In the genomic region with DNA sequence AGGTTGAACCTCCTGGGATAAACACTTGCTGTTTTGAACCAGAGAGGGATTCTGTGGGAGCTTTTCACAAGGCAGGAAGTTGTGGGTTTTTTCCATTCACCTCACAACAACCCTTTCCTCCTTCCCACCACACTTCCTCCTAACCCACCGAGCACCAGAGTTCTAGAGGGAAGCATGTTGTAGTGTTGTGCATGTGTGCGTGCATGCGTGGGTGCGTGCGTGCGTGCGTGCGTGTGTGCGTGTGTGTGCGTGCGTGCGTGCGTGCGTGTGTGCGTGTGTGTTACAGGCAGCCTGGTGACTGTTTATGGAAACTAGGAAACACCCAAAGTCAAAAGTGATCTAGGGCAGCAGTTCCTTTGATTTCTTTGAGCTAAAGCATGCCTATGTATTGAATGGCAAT, we compare ENCODE assay signal across 17 mouse cellular contexts.
DNase-seq lines count a peak whose midpoint lies in the region; ATAC-seq and TF ChIP-seq lines count a peak whose summit lies in the region.
"Had no signal": no experiment of that assay in that cellular context is flagged by ENCODE, and none has a peak within 500 bp of the region (broad histone marks: within the 10 kb centered on the region; RNA-seq: fewer than 3 reads in every experiment).

No protein-coding gene starts in this region.

- H3K27me3 ChIP-seq in heart, embryonic 15.5 days = no peaks in the 10 kb centered on the region
- no peaks in the 10 kb centered on the region for H3K27me3 ChIP-seq in midbrain, embryonic 12.5 days
- H3K27me3 ChIP-seq in midbrain, embryonic 14.5 days (ENCODE audit: control insufficient read depth, insufficient read depth, low read length) = no peaks in the 10 kb centered on the region
- no peaks in the 10 kb centered on the region for H3K27me3 ChIP-seq in intestine, embryonic 14.5 days (replicated peaks; ENCODE audit: control insufficient read depth, insufficient read depth, low read length)
- H3K27me3 ChIP-seq: CH12.LX; limb, embryonic 15.5 days; neural tube, embryonic 12.5 days had no signal

- no peak for DNase-seq in heart, postnatal 36 days
- DNase-seq in midbrain, embryonic 14.5 days = no peak
- no peak for DNase-seq in intestine, embryonic 14.5 days (ENCODE audit: low spot score)
- no peak for DNase-seq in layer of hippocampus, adult 2 months (ENCODE audit: low spot score in 2 of 2)
- no peak for DNase-seq in left cerebral cortex, adult 9 months (ENCODE audit: low spot score in 2 of 2)
- DNase-seq in urinary bladder, postnatal 36 days (ENCODE audit: low spot score in 2 of 2) = no peak
- DNase-seq: adrenal gland, postnatal 36 days; cerebellum, adult 8-10 months; gastrocnemius, postnatal 14 days; kidney, postnatal 10 days had no signal

- intact Hi-C loops in heart, postnatal 36 days (cut with DNase I) = no loop called here

- TF ChIP-seq CTCF in layer of hippocampus, adult 2 months (conservative IDR thresholded peaks at IDR 0.05) = no peak

- no peaks in the 10 kb centered on the region for H3K9me3 ChIP-seq in heart, embryonic 15.5 days (replicated peaks)
- no peaks in the 10 kb centered on the region for H3K9me3 ChIP-seq in midbrain, embryonic 12.5 days
- no peaks in the 10 kb centered on the region for H3K9me3 ChIP-seq in midbrain, embryonic 14.5 days (ENCODE audit: control insufficient read depth, low read length)
- no peaks in the 10 kb centered on the region for H3K9me3 ChIP-seq in intestine, embryonic 14.5 days (ENCODE audit: control insufficient read depth, low read length)
- H3K9me3 ChIP-seq: embryonic facial prominence, embryonic 10.5 days; limb, embryonic 15.5 days; neural tube, embryonic 12.5 days had no signal

- no peak overlapping the region for H3K4me3 ChIP-seq in heart, embryonic 15.5 days
- H3K4me3 ChIP-seq in midbrain, embryonic 12.5 days = no peak overlapping the region
- no peak overlapping the region for H3K4me3 ChIP-seq in midbrain, embryonic 14.5 days (replicated peaks; ENCODE audit: low read depth, low read length)
- H3K4me3 ChIP-seq in intestine, embryonic 14.5 days (ENCODE audit: low read depth, low read length) = no peak overlapping the region
- no peak overlapping the region for H3K4me3 ChIP-seq in layer of hippocampus, adult 2 months
- H3K4me3 ChIP-seq: embryonic facial prominence, embryonic 10.5 days; limb, embryonic 15.5 days; neural tube, embryonic 12.5 days had no signal

- WGBS in heart, embryonic 15.5 days = 82% methylated on average over 15 of the region's 15 CpGs
- 93% methylated on average over 15 of the region's 15 CpGs for WGBS in midbrain, embryonic 12.5 days
- WGBS in midbrain, embryonic 14.5 days = 92% methylated on average over 15 of the region's 15 CpGs
- 84% methylated on average over 15 of the region's 15 CpGs for WGBS in intestine, embryonic 14.5 days

- no peak overlapping the region for H3K9ac ChIP-seq in heart, embryonic 15.5 days
- H3K9ac ChIP-seq in midbrain, embryonic 12.5 days (replicated peaks) = no peak overlapping the region
- H3K9ac ChIP-seq in midbrain, embryonic 14.5 days (replicated peaks; ENCODE audit: low read length) = no peak overlapping the region
- H3K9ac ChIP-seq in intestine, embryonic 14.5 days (ENCODE audit: low read length) = no peak overlapping the region
- H3K9ac ChIP-seq: limb, embryonic 15.5 days; neural tube, embryonic 12.5 days had no signal

- peaks cover 30% of the 10 kb centered on the region for H3K4me1 ChIP-seq in heart, embryonic 15.5 days (replicated peaks)
- H3K4me1 ChIP-seq in midbrain, embryonic 12.5 days = peaks cover 7% of the 10 kb centered on the region
- H3K4me1 ChIP-seq in midbrain, embryonic 14.5 days (ENCODE audit: control insufficient read depth, insufficient read depth, low read length) = no peaks in the 10 kb centered on the region
- peaks cover 35% of the 10 kb centered on the region for H3K4me1 ChIP-seq in intestine, embryonic 14.5 days (replicated peaks; ENCODE audit: control insufficient read depth, insufficient read depth, low read length)

- ATAC-seq in heart, embryonic 15.5 days (replicated peaks; ENCODE audit: insufficient number of reproducible peaks, insufficient read depth, low FRiP score, low read depth) = no peak
- ATAC-seq in midbrain, embryonic 12.5 days (ENCODE audit: low FRiP score, low read depth) = no peak
- no peak for ATAC-seq in midbrain, embryonic 14.5 days (ENCODE audit: low FRiP score, low TSS enrichment)
- no peak for ATAC-seq in intestine, embryonic 14.5 days (replicated peaks; ENCODE audit: low FRiP score, low TSS enrichment, low read depth)
- ATAC-seq: forebrain, embryonic 14.5 days had no signal

- no peak overlapping the region for H3K4me2 ChIP-seq in heart, embryonic 15.5 days
- H3K4me2 ChIP-seq in midbrain, embryonic 12.5 days (replicated peaks) = no peak overlapping the region
- no peak overlapping the region for H3K4me2 ChIP-seq in midbrain, embryonic 14.5 days (ENCODE audit: low read length)
- H3K4me2 ChIP-seq in intestine, embryonic 14.5 days (ENCODE audit: low read length) = 0 out of 2 replicates have a peak overlapping the region, but pooled peaks have one; percentile 25
- H3K4me2 ChIP-seq: limb, embryonic 15.5 days; neural tube, embryonic 12.5 days had no signal

- peak overlapping the region; percentile 61 for H3K27ac ChIP-seq in heart, embryonic 15.5 days
- 0 out of 2 replicates have a peak overlapping the region, but pooled peaks have one; percentile 3 for H3K27ac ChIP-seq in midbrain, embryonic 12.5 days (replicated peaks)
- no peak overlapping the region for H3K27ac ChIP-seq in midbrain, embryonic 14.5 days (replicated peaks; ENCODE audit: low read depth, low read length)
- peak overlapping the region; percentile 33; the same call in 1 of the 2 replicates for H3K27ac ChIP-seq in intestine, embryonic 14.5 days (ENCODE audit: low read depth)
- H3K27ac ChIP-seq in layer of hippocampus, adult 2 months = no peak overlapping the region
- H3K27ac ChIP-seq: embryonic facial prominence, embryonic 10.5 days; limb, embryonic 15.5 days; neural tube, embryonic 12.5 days had no signal

- no peaks in the 10 kb centered on the region for H3K36me3 ChIP-seq in heart, embryonic 15.5 days
- H3K36me3 ChIP-seq in midbrain, embryonic 12.5 days = no peaks in the 10 kb centered on the region
- no peaks in the 10 kb centered on the region for H3K36me3 ChIP-seq in midbrain, embryonic 14.5 days (ENCODE audit: control insufficient read depth, insufficient read depth, low read length)
- no peaks in the 10 kb centered on the region for H3K36me3 ChIP-seq in intestine, embryonic 14.5 days (ENCODE audit: control insufficient read depth, insufficient read depth, low read length)
- H3K36me3 ChIP-seq: embryonic facial prominence, embryonic 10.5 days; limb, embryonic 15.5 days; neural tube, embryonic 12.5 days had no signal

Comparison
In these comparisons a context has a peak if more than half of its experiments do, and no peak if none do; other contexts are left out.
1. H3K27ac ChIP-seq: peak in heart, embryonic 15.5 days (single experiment), midbrain, embryonic 12.5 days (single experiment) and intestine, embryonic 14.5 days (single experiment); none in midbrain, embryonic 14.5 days (single experiment) and layer of hippocampus, adult 2 months (single experiment).